Mouse (Mus musculus) frontal cortex, adult (tissue): ENCODE results near the gene Fads2.
"Not testable (repeated sequence)": the region's sequence is repeated elsewhere in the genome, so short reads cannot be mapped to it uniquely, and the experiment has no call there.

ENCODE experiments used
- ATAC-seq: cut with Nextera tagmentation; 2 replicates; pipeline ENCODE4 v1.9.2; 2017; ENCODE audit warnings: mild to moderate bottlenecking, moderate library complexity, mixed read lengths; ENCODE audit not compliant: low TSS enrichment

Fads2 gene

DNA sequence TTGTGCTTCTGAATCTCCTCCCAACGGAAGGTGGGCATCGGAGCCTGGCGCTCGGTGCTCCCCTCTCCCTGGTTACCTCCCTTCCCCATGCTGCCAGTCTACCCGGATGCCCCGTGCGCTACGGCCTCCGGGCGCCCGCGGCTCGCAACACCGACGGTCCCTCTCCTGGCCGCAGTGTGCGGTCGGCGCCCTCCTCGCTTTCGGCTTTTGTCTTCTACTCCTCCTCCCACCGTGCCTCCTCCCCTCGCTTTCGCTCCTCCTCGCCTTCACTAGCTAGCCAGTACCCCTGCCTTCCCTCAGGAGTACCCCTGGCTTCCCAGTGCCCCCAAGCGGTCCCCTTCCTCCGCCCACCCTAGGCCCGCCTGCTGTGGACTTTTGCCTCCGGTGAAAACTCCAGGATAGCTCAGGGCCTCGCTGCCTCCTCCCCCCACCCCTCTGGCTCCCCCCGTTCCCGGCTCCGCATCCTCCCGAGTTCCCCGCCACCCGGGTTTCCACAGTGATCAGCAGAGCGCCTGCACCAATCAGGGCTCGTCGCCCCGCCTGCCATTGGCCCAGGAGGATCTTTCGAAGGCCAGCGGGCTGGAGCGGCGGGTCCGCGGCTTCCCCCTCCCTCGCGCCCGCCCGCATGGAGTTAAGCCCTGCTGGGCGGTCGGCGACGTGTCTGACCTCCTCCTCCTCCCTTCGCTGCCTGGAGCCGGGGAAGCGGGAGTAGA lies at the start of gene Fads2:
Gene Fads2 (minus strand): TSS at position 406 of the 713 bp plus-strand sequence.
- peak; percentile 89 for ATAC-seq

DNA sequence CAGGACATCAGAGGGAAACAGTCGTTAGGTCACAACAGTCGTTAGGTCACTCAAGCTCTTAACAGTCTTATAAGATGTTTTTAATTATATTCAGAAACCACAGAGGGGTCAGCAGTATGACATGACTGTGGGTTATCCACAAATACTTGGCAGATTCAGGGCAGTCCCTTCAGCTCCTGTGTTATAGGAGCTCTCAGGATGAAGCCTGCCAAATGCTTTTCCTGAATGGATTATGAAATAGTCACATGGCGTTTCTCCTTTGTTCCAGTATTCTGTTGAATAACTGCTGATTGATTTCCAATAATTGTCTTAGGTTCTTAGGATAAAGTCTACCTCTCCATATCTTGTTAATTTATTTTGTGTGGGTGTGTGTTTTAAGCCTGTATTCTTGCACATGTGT lies 47.6 kb upstream of the Fads2 start:
- no peak for ATAC-seq

DNA sequence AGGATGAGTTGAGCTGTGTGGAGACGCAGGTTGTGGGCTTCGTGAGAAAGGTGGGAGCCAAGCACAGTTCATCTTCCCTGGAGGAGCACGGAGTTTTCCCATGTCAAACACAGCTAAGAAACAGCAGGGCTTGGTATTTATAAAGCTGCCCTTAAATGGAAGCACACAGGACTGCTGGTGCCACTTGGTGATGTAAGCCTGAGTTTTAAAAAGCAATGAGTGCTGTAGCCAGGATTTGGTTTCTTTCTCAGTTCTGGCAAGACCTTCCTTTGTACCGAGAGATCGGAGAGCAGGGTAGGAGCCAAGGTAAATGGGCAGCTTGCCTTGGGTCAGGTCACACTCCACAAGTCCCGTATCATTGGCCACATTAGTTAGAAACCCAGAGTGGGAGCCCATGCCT lies 47.0 kb upstream of the Fads2 start:
- peak; percentile 94 for ATAC-seq

DNA sequence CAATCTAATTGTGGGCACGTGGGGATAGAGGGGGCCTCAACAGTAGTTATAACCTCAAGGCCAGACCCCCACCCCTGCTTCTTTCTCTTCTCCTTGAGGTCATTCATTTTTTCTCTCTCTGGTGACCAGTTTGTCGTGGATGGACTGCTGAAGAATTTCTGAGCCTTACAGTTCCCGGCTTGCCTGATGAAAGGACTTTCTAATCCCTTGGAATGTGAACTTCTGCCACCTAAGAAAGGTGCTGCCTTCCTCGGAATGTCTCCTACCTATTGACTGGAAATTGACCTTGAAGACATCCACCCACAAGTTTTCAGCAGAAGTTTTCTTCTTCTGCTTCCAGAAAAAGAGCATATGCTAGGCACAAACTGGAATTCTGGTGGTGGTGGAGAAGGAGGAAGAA lies 42.9 kb upstream of the Fads2 start:
- ATAC-seq = no peak

DNA sequence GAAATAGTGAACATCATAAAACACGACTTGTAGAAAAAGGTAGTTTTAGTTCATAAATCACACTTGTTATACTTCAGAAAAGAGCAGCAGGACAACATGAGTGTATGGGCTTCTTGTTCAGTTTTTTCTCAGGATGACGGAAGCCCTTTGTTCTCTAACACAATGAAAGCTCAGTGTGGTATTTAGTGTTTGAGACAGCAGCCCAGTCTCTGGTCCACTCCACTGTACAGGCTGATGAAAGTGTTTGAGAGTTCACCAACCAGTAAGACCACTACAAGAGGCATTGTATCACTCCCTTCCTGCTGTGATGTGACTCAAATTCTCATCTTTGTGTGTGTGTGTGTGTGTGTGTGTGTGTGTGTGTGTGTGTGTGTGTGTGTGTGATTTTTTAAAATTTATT lies 42.1 kb upstream of the Fads2 start:
- no peak for ATAC-seq

DNA sequence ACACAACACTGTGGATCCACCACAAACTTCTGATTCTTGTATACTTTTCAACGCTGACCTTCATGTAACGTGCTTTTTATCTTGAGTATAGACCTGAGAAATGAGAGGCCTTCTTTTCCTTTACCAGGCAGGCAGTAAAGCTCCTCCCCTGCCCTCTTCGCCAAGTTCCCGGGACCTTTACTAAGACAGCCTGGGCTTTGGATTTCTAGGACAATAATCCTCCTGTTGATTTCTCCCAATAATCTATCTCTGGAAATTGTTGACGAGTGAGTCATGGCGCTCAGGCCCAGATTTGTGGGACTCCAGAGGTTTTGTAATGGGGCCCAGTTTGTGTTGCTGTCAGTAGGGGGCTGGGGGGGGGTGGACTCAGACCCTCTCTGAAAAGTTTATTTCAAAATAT lies 38.2 kb upstream of the Fads2 start:
- ATAC-seq = no peak

DNA sequence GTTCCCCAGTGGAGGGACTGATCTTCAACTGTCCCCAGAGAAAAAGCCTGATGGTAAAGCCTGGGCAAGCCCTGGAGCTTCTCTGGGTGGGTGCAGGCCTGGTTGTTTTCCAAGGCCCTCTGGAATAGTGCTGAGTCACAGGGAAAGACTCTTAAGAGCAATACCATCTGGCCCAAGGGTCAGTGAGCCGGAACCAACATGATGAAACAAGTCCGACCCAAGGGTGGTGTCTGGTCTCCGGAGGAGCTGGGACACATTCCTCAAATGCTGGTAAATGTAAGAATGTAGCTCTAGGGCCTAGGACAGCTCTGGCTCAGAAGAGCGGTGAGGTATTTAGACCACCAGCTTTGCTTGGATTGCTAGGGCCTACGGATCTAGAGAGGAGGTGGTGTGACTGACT lies 35.9 kb upstream of the Fads2 start:
- ATAC-seq = no peak

DNA sequence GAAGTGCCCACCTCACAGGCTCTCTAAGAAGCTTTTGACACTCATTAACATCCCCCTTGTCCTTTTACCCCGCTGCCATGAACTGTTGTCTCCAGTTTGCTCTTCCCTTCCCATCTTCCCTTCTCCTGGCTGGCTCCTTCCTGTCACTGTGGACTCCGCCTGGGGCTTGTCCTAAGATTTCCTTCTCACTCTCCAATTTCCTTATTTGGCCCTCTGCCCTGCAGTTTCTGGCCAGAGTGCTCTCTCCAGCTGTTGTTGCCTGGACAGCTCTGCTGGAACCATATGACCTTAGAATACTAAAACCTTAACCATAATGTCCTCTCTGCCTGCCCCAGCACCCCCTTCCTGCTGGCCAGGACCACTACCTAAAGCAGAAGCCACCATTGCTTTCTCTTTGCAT lies 33.1 kb upstream of the Fads2 start:
- ATAC-seq = no peak

DNA sequence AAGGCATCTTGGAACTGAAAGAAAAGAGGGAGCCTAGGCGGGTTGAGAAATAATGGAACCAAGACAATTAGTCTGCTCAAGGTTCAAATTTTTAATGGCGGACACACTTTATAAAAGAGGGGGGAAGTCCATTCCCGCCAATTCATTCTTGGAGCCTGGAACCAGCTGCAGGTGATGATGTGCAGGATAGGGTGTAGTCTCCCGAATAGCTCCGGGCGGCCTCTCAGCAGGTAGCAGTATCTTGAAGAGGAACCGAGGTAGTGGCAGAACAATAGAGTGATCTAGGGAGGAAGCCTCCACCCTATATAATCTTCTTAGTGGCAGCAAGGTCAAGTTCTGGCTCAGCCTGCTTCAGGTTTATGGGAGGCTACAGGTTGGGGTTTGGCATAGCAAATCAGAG lies 28.0 kb upstream of the Fads2 start:
- not testable (repeated sequence) for ATAC-seq

DNA sequence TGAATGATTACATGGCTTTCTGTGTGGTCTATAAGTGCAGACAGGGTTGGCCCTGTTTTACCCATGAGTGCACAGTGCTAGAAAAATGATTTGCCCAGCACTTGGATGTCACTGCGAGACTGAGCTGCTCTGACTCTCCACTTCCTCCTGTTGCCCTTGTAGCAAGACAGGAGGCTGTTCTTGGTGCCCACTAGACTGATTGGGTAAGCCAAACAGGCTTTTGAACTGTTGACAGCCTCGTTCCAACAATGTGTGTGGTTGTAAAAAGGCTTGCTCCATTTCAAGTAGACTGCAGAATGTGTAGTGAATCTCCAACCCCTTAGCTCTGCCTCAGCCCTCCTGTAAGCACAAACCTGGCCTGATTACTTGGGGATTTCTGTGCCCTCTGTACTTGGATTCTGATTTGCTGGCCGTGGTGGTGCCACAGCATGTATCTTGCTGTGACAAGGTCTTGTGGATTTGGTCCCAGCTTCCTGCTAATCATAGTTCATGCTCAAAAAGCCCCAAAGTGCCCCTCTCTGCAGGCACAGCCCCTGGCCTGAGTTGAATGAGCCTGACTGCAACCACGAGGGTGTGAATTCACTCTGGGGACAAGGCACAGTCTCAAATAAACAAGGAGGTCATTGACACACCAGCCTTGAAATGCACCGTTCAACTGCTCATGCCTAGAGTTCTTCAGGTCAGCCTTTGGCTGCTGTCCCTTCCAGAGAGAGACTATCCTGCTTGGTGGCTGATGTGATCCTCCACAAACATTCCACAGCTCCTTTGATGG lies 25.1 kb upstream of the Fads2 start:
- no peak for ATAC-seq

DNA sequence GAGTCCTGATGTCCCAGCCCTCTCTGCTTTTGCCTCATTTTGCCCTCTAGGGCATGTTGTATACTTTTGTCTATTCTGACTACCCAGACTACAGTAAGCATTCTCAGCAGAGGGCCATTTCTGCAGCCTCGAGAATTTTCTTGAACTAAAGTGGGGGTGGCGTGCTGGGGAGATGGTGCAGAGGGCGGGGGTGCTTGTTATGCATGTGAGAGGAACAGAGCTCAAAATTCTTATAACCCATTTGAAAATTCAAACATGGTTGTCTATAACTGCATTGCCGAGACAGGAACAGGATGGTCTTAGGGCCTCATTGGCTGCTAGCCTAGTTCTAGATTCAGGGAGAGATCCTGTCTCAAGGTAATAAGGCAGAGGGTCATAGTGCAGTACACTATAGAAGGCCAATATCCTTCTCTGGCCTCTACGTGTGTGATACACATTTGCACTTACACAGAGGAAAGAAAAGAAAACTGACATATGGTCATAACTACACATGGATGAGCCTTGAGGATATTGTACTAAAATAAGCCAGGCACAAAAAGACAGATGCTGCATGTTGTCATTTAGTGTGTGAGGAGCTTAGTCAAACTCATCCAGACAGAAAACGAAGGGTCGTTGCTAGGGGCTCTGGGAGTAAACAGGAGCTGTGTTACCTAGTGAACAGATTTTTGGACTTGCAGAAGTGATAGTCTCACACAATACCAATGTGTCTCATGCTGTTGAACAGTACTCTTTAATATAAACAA lies 22.5 kb upstream of the Fads2 start:
- ATAC-seq = peak; percentile 57

DNA sequence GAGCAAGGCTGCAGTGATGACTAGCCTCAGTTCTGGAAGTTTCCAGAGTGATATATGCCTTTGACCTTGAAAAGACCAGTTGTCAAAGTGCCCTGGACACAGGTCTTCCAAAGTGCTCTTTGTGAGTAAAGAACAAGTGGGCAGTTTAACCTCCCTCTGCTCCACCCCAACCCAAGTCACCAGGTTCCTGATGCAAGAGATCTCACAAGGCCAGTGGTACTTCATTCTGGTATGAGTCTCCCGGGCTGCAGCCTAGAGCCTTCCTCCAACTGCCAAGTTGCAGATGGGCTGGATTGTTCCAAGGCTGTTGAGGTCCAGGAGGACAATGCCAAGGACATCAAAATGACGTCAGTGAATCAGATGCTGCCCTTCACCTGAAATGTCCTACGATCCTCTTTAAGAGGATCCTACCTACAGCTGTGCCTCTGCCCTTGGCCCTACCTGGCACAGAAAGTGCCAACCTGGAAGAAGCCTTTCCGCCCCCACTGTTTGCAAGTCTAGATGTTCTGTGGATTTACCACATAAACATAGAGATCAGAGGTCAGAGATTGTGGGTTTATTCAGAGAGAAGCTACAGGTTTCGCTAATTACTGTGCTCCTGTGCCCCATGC lies 20.6 kb upstream of the Fads2 start:
- no peak for ATAC-seq

DNA sequence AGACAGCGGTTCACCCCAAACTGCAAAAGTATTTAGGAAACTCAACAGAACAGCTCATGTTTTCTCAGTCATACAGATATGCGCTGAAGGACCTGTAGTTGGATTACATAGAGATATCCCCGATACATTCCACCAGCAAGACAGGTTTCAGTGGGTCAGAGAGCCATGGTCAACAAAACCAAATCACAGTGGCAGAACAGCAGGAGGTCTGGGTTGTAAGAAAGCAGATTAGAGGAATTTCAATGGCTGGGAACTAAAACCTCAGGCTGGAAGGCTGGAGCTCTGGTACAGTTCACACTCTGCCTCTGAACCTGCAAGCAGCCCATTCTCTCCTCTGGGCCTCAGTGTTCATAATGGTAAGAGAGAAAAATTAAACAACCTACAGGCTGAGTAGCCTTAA lies 15.1 kb upstream of the Fads2 start:
- no peak for ATAC-seq

DNA sequence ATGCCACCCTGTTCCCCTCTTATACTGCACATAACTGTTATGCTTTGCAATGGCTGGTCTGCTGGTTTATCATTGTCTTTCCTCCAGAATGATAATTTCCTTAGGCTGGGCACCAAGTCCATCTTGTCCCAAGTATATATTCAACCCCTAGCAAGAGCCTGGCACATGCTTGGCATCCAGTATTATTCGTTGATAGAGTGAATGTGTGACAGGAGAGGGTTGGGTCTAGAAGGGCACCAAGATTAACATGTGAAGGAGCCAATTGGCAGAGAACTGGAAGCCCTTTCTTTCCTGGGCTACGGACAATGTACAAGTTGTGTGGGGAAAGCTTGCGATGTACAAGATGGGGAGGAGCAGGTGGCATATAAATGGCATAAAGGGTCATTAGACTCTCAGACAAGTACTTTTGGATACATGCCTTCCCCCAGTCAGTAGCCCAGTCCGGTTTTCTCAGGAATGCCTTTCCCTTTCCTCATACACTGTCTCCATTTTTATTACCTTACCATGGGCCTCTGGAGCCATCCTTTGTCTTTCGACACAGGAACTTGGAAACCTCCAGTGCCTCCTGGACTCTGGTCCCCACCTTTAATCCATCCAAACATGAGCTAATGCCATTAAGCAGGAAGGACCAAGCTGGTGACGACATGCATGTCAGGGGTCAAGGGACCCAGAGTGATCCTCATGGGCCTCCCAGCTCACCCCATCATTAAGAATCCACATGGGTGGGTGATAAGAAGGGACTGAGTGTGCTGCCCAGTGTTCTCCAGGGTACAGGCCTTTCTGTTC lies 14.0 kb upstream of the Fads2 start:
- ATAC-seq = no peak

DNA sequence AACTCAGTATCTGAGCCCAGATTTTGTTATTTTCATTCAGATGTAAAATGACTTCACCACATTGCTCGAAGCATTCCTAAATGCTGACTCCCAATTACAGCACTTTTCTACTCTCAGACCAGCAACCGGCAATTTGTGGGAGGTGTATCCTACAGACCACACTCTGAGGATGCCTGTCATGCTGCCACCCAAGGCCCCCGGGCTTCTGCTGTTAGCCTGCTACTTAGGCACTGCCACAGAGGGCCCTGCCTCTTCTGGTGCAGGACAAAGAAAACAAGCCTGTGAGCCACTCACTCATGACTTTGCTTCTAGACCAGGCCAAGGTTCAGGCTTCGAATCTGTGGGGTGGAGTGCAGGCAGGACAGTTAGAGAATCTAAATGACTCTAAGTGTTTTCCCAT lies 11.4 kb upstream of the Fads2 start:
- ATAC-seq = no peak

DNA sequence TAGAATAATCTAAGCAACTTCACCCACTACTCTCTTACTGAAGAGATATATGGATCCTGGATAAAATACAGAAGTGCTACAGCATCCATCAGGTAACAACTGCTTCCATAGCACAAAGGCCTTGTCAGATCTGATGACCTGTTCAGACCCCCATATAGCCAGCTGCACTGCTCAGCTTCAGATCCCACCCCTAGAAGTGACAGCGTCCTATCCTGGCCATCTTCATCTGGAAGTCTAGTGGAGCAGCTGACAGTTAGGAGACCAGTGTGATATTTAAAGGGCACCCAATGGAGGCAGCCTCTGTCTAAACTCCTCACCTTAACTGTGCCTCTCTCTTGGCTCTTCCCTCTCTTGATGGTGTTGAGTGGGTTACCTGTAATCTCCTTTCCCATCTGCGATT lies 7.1 kb upstream of the Fads2 start:
- ATAC-seq = no peak

DNA sequence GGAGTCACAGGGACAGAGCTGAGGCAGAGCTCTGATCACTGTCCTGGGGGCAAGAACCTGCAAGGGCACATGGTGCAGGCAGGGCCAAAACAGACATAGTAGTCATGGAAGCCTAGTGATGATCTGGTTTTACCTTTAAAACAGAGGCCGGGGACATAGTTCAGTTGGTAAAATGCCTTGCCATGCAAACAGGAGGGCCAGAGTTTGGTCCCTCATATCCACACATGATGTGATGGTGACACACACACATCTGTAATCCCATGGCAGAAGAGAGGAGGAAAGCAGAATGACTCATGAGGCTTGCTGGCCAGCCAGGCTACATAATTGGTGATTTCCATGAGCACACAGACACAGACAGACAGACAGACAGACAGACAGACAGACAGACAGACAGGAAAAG lies 6.6 kb upstream of the Fads2 start:
- no peak for ATAC-seq

DNA sequence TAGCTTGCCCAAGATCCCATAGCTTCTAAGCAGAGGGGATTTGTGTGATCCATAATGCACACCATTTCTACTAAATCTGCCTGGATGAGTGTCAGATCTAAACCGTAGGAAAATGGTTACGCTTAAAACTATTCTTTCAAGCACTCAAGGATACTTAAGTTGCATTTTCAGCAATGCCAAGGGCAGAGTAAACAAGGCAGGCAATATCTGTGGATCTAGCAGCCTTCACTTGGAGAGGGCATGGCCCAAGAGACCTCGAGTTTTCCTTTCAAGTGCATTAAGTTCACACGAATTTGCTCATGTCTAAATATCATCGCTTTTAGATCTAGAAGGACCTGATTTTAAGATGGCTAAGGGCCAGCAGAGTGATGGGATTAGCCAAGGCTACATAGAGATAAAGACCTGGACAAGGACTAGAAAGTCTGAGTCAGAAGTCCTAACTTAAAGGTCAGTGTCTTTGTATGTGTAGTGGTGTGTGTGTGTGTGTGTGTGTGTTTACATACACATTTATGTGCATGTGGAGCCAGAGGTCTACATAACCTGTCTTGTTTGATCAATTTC lies 5.6 kb upstream of the Fads2 start:
- ATAC-seq = no peak

DNA sequence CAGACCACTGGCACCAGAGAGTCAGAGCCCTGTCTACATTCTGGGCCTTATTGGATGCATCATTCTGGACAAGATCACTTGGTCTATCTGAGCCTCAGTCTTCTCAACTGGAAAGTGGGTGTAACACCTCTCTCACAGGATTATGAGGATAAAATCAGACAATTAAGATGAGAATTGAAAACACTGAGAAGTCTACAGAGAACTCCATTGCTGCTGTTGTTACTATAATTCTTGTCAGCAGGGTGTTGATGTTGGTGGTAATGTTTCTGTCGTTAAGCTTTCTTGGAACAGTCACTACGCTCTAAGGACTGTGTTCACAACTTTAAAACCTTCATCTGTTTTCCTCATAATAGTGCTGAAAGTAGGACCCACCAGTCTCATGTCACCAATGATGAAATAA lies 5.1 kb upstream of the Fads2 start:
- ATAC-seq = no peak

DNA sequence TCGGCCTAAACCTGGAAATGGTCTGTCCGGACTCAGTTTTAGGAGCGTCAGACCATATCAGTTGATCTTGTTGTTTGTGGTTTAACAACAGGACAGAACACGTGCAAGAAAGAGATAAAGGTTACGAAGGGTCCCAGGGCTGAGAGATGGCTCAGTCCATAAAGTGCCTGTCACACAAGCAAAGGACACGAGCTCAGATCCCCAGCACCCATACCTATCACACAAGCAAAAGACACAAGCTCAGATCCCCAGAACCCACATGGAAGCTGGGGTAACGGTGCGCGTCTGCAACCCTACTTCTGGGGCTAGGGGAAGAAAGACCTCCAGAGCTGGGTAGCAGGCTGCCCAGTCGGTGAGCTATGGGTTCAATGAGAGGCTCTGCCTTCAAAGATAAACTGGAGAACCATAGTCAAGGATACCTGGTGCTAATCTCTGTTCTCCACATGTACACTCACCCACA lies 3.5 kb upstream of the Fads2 start:
- no peak for ATAC-seq

DNA sequence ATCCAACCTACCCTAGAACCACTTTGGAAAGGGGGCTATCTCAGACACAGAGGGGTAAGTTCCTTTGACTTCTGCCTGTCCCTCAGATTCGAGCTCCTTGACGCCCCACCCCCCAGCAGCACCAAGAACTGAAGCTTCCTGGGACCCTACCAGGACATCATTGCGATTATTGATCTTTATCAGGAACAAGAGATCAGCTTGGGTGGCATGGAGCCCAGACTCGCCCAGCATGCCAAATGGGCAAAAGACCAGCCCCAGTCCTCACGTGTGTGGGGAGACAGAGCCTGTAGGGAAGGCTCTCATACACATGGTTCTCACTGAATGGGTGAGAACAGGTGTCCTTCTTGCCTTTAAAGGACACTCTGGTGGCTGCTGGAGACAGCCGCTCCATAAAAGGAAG lies 2.7 kb upstream of the Fads2 start:
- ATAC-seq = no peak
